8 mouse cellular contexts compared by ENCODE assay signal in genomic region chr11:60540761-60541160, GRCm38 (mm10). TPM values are rescaled to one million over a fixed set of nuclear protein-coding genes. Genes with fewer than 3 reads are reported as not detected.
DNase-seq lines count a peak whose midpoint lies in the region; ATAC-seq and TF ChIP-seq lines count a peak whose summit lies in the region.

No protein-coding gene starts in this region.

- WGBS in heart, embryonic 13.5 days = 66% methylated on average over 2 of the region's 2 CpGs
- WGBS in midbrain, embryonic 16.5 days = 73% methylated on average over 2 of the region's 2 CpGs

- DNase-seq in heart, postnatal 4 days = no peak
- peak; percentile 37 to 48 for DNase-seq in kidney, adult 8-10 months
- DNase-seq in frontal cortex, postnatal 25 days (ENCODE audit: low spot score in 2 of 2) = no peak
- DNase-seq in layer of hippocampus, adult 9-10 months (ENCODE audit: low spot score) = no peak
- DNase-seq in adrenal gland, postnatal 4 days (ENCODE audit: low spot score in 2 of 2) = no peak

- H3K27me3 ChIP-seq in heart, embryonic 13.5 days (replicated peaks) = no peaks in the 10 kb centered on the region
- H3K27me3 ChIP-seq in midbrain, embryonic 16.5 days (ENCODE audit: control insufficient read depth, insufficient read depth, low read depth, low read length) = no peaks in the 10 kb centered on the region

- H3K9ac ChIP-seq in heart, embryonic 13.5 days = peak overlapping the region; percentile 81
- no peak overlapping the region for H3K9ac ChIP-seq in midbrain, embryonic 16.5 days (ENCODE audit: low read depth, low read length)

- TF ChIP-seq POLR2A in embryonic fibroblast, embryonic 13.5 days (IDR thresholded peaks at IDR 0.05; ENCODE audit: low read depth, low read length) = no peak

- H3K36me3 ChIP-seq in heart, embryonic 13.5 days = peaks cover 41% of the 10 kb centered on the region
- no peaks in the 10 kb centered on the region for H3K36me3 ChIP-seq in midbrain, embryonic 16.5 days (ENCODE audit: control insufficient read depth, insufficient read depth, low read length)

- peak overlapping the region; percentile 99 for H3K4me3 ChIP-seq in heart, embryonic 13.5 days
- H3K4me3 ChIP-seq in embryonic fibroblast, embryonic 13.5 days (ENCODE audit: insufficient read depth, low read length) = peak overlapping the region; percentile 68
- H3K4me3 ChIP-seq in midbrain, embryonic 16.5 days (ENCODE audit: low read depth, low read length) = peak overlapping the region; percentile 29

- no peaks in the 10 kb centered on the region for H3K9me3 ChIP-seq in heart, embryonic 13.5 days
- H3K9me3 ChIP-seq in midbrain, embryonic 16.5 days (replicated peaks; ENCODE audit: control insufficient read depth, low read length, poor library complexity, severe bottlenecking) = no peaks in the 10 kb centered on the region

- H3K27ac ChIP-seq in heart, embryonic 13.5 days (replicated peaks) = peak overlapping the region; percentile 18; the same call in 1 of the 2 replicates
- peak overlapping the region; percentile 74 for H3K27ac ChIP-seq in embryonic fibroblast, embryonic 13.5 days (ENCODE audit: insufficient read depth, low read length)
- H3K27ac ChIP-seq in midbrain, embryonic 16.5 days (ENCODE audit: low read length) = no peak overlapping the region

- peak overlapping the region; percentile 99 for H3K4me2 ChIP-seq in heart, embryonic 13.5 days
- H3K4me2 ChIP-seq in midbrain, embryonic 16.5 days (ENCODE audit: low read length) = peak overlapping the region; percentile 51

- no peak for TF ChIP-seq CTCF in embryonic fibroblast, embryonic 13.5 days (IDR thresholded peaks at IDR 0.05; ENCODE audit: borderline replicate concordance, insufficient read depth, low read length)

- no peak for ATAC-seq in heart, embryonic 13.5 days (ENCODE audit: extremely low read depth, insufficient number of reproducible peaks, low FRiP score, low TSS enrichment)
- ATAC-seq in midbrain, embryonic 16.5 days = no peak

- peaks cover 72% of the 10 kb centered on the region for H3K4me1 ChIP-seq in heart, embryonic 13.5 days
- peaks cover 12% of the 10 kb centered on the region; the same call in 1 of the 2 replicates for H3K4me1 ChIP-seq in embryonic fibroblast, embryonic 13.5 days (ENCODE audit: control insufficient read depth, insufficient read depth, low read length)
- H3K4me1 ChIP-seq in midbrain, embryonic 16.5 days (ENCODE audit: control insufficient read depth, insufficient read depth, low read length) = peaks cover 52% of the 10 kb centered on the region

RNA-seq across cellular contexts. Expression of gene Alkbh5, which starts 4.6 kb away (rescaled TPM):
- 32.1 and 35.8 TPM in 2 replicates for polyA plus RNA-seq in heart, embryonic 13.5 days (2015; fragmentation: Nextera tagmentation; extraction: Ambion mirVana)
- 10 to 100 TPM; 69.1 to 71.9 TPM for total RNA-seq in heart, postnatal 4 days (2021)
- 46.4 and 53.5 TPM in 2 replicates for polyA plus RNA-seq in embryonic fibroblast, embryonic 13.5 days (2011; ENCODE audit: insufficient read length, low read depth, missing spikeins)
- 20.3 and 22.6 TPM in 2 replicates for polyA plus RNA-seq in midbrain, embryonic 16.5 days (2015; fragmentation: Nextera tagmentation; extraction: Ambion mirVana)
- total RNA-seq in adrenal gland, postnatal 4 days (2021) = 10 to 100 TPM; 85.6 to 86.2 TPM

Comparison
In these comparisons a context has a peak if more than half of its experiments do, and no peak if none do; other contexts are left out.
1. H3K4me3 ChIP-seq: peak in every context shown above with its lines; median percentile 99 in heart, embryonic 13.5 days; 68 in embryonic fibroblast, embryonic 13.5 days; 29 in midbrain, embryonic 16.5 days.
2. DNase-seq: peak in kidney, adult 8-10 months (2 of 2); none in heart, postnatal 4 days (single experiment), frontal cortex, postnatal 25 days (0 of 2), layer of hippocampus, adult 9-10 months (single experiment) and adrenal gland, postnatal 4 days (0 of 2).